Mouse (Mus musculus) layer of hippocampus, postnatal 14 days (tissue): ENCODE data around the gene Klra2. TPM values are rescaled to one million over a fixed set of nuclear protein-coding genes. Genes with fewer than 3 reads are reported as not detected.
"Not testable (repeated sequence)": the region's sequence is repeated elsewhere in the genome, so short reads cannot be mapped to it uniquely, and the experiment has no call there.

Experiments
- DNase-seq, 2 experiments: peaks; one replicate each; pipeline ENCODE4 v3.0.0; 2021 to 2022; ENCODE audit warnings: low spot score in 2 of 2, mixed read lengths in 1 of 2
- long read RNA-seq, 2 experiments: library from polyadenylated mRNA; stranded (forward); transcript quantifications; one replicate each; pipeline ENCODE4 v2.0.0; 2021
- total RNA-seq, 2 experiments: library from RNA; stranded (reverse); gene quantifications; 2 replicates each; pipeline ENCODE4 v1.2.3; 2021

Gene Klra2
- under 1 TPM; 0.23 to 0.76 TPM for total RNA-seq
- long read RNA-seq, experiment 1: 0 reads
- long read RNA-seq, experiment 2: 0 reads

GRCm38 (mm10) chr6:131247206-131247605 lies at the start of gene Klra2:
Klra2 (minus strand) TSS chr6:131247362.
- no peak for DNase-seq

- no peak for DNase-seq
Measured at GRCm38 (mm10) chr6:131294435-131295112, 47.4 kb upstream of the Klra2 start.

GRCm38 (mm10) chr6:131293916-131294315 lies 46.8 kb upstream of the Klra2 start:
- no peak for DNase-seq

GRCm38 (mm10) chr6:131292991-131293788 lies 46.0 kb upstream of the Klra2 start, which contains the start of gene Magohb:
Magohb (minus strand) TSS chr6:131293244.
- peak; percentile 87 to 90 for DNase-seq

GRCm38 (mm10) chr6:131292276-131292990 lies 45.3 kb upstream of the Klra2 start:
- peak in 1 of 2 experiments; percentile 9 for DNase-seq

DNA sequence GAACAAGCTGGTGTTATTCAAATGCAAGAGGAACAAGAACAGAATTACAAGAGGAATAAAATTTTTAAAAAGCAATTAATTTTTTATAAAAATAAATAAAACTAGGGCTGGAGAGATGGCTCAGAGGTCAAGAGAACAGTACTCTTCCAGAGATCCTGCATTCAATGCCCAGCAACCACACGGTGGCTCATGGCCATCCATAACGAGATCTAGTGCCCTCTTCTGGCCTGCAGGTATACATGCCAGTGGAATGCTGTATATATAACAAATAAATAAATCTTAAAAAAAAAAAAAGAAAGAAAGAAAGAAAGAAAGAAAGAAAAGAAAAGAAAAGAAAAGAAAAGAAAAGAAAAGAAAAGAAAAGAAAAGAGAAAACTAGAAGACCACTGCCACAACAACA lies 43.3 kb upstream of the Klra2 start:
- peak in 1 of 2 experiments; percentile 25 for DNase-seq

DNA sequence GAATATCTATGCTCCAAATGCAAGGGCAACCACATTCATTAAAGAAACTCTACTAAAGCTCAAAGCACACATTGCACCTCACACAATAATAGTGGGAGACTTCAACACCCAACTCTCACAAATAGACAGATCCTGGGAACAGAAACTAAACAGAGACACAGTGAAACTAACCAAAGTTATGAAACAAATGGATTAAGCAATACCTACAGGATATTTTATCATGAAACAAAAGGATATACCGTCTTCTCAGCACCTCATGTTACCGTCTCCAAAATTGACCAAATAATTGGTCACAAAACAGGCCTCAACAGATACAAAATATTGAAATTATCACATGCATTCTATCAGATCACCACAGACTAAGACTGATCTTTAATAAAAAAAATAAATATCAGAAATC lies 31.0 kb upstream of the Klra2 start:
- DNase-seq: not testable (repeated sequence)

DNA sequence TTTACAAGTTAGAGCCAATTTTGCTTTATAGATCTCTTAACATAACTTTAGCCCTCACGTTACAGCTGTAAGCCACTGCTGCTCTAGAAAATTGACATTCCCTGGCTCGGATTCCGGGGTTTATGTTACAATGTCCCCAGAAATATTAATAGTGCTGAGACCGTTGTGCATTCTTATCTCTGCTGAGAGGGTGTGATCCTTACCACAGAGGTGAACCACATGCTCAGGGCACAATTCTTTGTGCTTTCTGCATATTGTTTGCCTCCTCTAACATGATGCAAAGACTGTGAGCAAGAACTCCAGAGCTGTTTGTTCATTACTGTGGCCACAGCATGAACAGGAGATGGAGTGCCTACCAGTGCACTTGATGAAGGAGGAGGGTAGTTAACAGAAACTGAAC lies 29.5 kb upstream of the Klra2 start:
- DNase-seq: no peak

DNA sequence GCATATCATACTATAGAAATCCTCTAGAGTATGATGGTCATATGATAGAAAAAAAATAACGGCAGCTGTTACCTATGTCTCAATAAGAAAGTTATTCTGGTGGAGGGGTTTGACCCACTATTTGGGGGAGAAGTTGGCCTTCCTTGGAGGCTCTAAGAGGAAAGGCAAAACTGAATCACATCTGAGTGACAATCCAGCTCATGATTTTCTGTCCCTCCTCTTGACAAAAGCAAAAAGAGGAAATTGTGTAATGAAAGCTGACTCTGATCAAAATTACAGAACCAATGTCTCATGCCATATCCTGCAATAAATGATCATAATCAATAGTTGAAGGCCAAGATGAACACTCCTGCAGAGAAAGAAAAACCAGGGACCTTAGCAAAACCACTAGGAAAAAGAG lies 25.1 kb upstream of the Klra2 start:
- DNase-seq: no peak

GRCm38 (mm10) chr6:131270312-131270711 lies 23.1 kb upstream of the Klra2 start:
- no peak for DNase-seq

DNA sequence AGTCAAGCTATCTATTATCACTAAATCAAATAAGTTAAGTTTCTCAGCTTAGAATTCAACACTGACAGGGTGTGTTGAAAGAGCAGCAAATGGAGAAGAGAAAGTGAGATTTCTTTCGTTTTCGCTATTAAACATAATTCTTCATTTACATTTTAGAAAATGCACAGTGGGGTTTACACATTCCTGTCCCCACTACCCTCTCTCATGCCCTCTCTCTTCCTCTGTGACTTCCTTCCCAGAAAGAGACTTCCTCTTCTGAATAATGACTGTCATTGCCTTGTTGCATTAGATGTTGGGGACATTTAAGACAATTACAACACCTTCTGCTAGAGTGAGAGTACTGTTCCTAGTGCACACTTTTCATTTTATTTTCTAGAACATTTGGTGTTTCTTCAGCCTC lies 22.4 kb upstream of the Klra2 start:
- DNase-seq: no peak

- no peak for DNase-seq
Measured at GRCm38 (mm10) chr6:131264175-131264574, 17.0 kb upstream of the Klra2 start.

GRCm38 (mm10) chr6:131262778-131263177 lies 15.6 kb upstream of the Klra2 start:
- DNase-seq: no peak

DNA sequence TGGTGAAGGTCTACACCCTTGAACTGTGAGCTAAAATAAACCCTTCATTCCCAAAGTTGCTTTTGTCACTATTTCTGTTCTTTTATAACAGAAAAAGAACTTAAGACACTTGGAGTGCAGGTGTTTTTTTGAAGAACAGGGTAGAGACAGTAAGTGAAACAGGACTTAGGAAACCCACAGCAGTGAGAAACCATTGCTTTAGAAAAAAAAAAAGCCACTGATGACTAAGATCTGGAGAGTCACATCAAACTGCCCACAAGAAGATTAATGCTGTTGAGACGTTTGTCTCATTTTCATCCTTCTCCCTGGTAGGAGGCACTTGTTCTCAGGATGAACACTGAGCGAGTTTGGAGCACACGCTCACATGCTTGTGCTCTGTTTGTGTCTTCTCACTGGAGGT lies 14.8 kb upstream of the Klra2 start:
- DNase-seq: no peak

DNA sequence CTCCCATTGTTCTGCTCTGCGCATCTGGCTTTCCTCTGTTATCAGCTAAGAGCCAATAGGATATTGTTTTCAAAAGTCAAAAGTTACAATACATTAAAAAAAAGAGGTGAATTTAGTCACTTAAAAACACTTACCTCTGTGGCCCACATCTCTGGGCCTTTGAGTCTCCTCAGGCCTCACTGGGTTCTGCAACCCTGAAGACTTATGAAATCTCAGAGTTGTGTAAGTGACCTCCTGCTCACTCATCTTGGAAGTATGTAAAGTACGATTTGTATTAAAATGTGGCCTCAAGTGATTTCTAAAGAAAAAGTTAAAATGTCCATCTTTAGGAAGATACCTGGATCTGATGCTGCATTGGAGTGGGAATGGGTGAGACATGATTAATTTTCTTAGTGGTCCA lies 2.1 kb downstream of the Klra2 start:
- no peak for DNase-seq

Other genes starting within 250 kb of the Klra2 start
- 10 to 100 TPM; 15.1 to 15.4 TPM for gene Magohb, start 45.9 kb upstream of the Klra2 start, total RNA-seq
- 1 to 10 TPM; 2.8 to 5.1 TPM for gene Styk1, start 106.2 kb upstream of the Klra2 start, total RNA-seq
- gene Ybx3, start 141.1 kb upstream of the Klra2 start, total RNA-seq: 10 to 100 TPM; 70.0 to 72.3 TPM
- not detected for gene 5430401F13Rik, start 239.0 kb upstream of the Klra2 start, total RNA-seq
- gene Gm6619, start 239.0 kb upstream of the Klra2 start, total RNA-seq: not detected